Mouse (Mus musculus): ENCODE results near the gene Unc50. TPM values are rescaled to one million over a fixed set of nuclear protein-coding genes. Genes with fewer than 3 reads are reported as not detected.

The Unc50 gene
- polyA plus RNA-seq, 1 experiment from 2014 or later, result 131 TPM

GRCm38 (mm10) chr1:37457546-37457945 lies 27.6 kb downstream of the Unc50 start:
- Histone ChIP-seq H3K4me2 (replicated peaks) (no peak overlapping the region), H3K4me1 (replicated peaks) (no peaks in the 10 kb centered on the region), H3K9me3 (no peaks in the 10 kb centered on the region), H3K36me3 (0 out of 2 replicates have a peak, but pooled peaks cover 3% of the 10 kb centered on the region), H3K27ac (no peak overlapping the region), H3K4me3 (replicated peaks) (no peak overlapping the region), H3K27me3 (no peaks in the 10 kb centered on the region), H3K9ac (replicated peaks) (no peak overlapping the region)
- no peak for ATAC-seq
- WGBS, result 89% methylated on average over 7 of the region's 7 CpGs

- Histone ChIP-seq H3K27me3 (no peaks in the 10 kb centered on the region), H3K4me1 (replicated peaks) (no peaks in the 10 kb centered on the region), H3K4me2 (replicated peaks) (no peak overlapping the region), H3K27ac (no peak overlapping the region), H3K36me3 (no peaks in the 10 kb centered on the region), H3K9me3 (no peaks in the 10 kb centered on the region), H3K4me3 (replicated peaks) (no peak overlapping the region), H3K9ac (replicated peaks) (no peak overlapping the region)
- no peak for ATAC-seq
- 92% methylated on average over 10 of the region's 10 CpGs for WGBS
These were observed 35.0 kb downstream of the Unc50 start for GRCm38 (mm10) chr1:37464878-37465452.

GRCm38 (mm10) chr1:37466322-37466995 lies 36.5 kb downstream of the Unc50 start:
- H3K4me2 ChIP-seq (replicated peaks), result no peak overlapping the region
- no peak overlapping the region for H3K27ac ChIP-seq
- H3K36me3 ChIP-seq, result no peaks in the 10 kb centered on the region
- ATAC-seq, result no peak
- no peak overlapping the region for H3K4me3 ChIP-seq (replicated peaks)
- no peaks in the 10 kb centered on the region for H3K9me3 ChIP-seq
- 86% methylated on average over 3 of the region's 3 CpGs for WGBS
- no peaks in the 10 kb centered on the region for H3K4me1 ChIP-seq (replicated peaks)
- H3K27me3 ChIP-seq, result no peaks in the 10 kb centered on the region
- H3K9ac ChIP-seq (replicated peaks), result no peak overlapping the region

- no peak overlapping the region for H3K27ac ChIP-seq
- no peak for ATAC-seq
- 84% methylated on average over 4 of the region's 4 CpGs for WGBS
- H3K4me1 ChIP-seq (replicated peaks), result no peaks in the 10 kb centered on the region
- no peaks in the 10 kb centered on the region for H3K9me3 ChIP-seq
- H3K9ac ChIP-seq (replicated peaks), result no peak overlapping the region
- H3K36me3 ChIP-seq, result no peaks in the 10 kb centered on the region
- no peak overlapping the region for H3K4me3 ChIP-seq (replicated peaks)
- H3K27me3 ChIP-seq, result no peaks in the 10 kb centered on the region
- H3K4me2 ChIP-seq (replicated peaks), result no peak overlapping the region
These were observed 37.9 kb downstream of the Unc50 start for GRCm38 (mm10) chr1:37467806-37468205.

GRCm38 (mm10) chr1:37469007-37469406 lies 39.1 kb downstream of the Unc50 start:
- Histone ChIP-seq H3K9ac (replicated peaks) (no peak overlapping the region), H3K4me1 (replicated peaks) (no peaks in the 10 kb centered on the region), H3K9me3 (no peaks in the 10 kb centered on the region), H3K27me3 (no peaks in the 10 kb centered on the region), H3K4me2 (replicated peaks) (no peak overlapping the region), H3K27ac (no peak overlapping the region), H3K36me3 (no peaks in the 10 kb centered on the region), H3K4me3 (replicated peaks) (no peak overlapping the region)
- WGBS, result 94% methylated on average over 5 of the region's 5 CpGs
- ATAC-seq, result no peak

- H3K27ac ChIP-seq, result no peak overlapping the region
- H3K27me3 ChIP-seq, result no peaks in the 10 kb centered on the region
- ATAC-seq, result no peak
- 84% methylated on average over 6 of the region's 6 CpGs for WGBS
- no peak overlapping the region for H3K4me2 ChIP-seq (replicated peaks)
- no peaks in the 10 kb centered on the region for H3K9me3 ChIP-seq
- H3K9ac ChIP-seq (replicated peaks), result no peak overlapping the region
- H3K4me1 ChIP-seq (replicated peaks), result no peaks in the 10 kb centered on the region
- no peak overlapping the region for H3K4me3 ChIP-seq (replicated peaks)
- H3K36me3 ChIP-seq, result no peaks in the 10 kb centered on the region
These were observed 41.5 kb downstream of the Unc50 start for GRCm38 (mm10) chr1:37471179-37472148.

- no peak overlapping the region for H3K4me3 ChIP-seq (replicated peaks)
- ATAC-seq, result no peak
- WGBS, result 92% methylated on average over 10 of the region's 10 CpGs
These were observed 43.3 kb downstream of the Unc50 start for GRCm38 (mm10) chr1:37473251-37473650.

GRCm38 (mm10) chr1:37474046-37474445 lies 44.1 kb downstream of the Unc50 start:
- no peaks in the 10 kb centered on the region for H3K27me3 ChIP-seq
- ATAC-seq, result no peak
- 81% methylated on average over 8 of the region's 8 CpGs for WGBS
- no peak overlapping the region for H3K27ac ChIP-seq
- no peak overlapping the region for H3K4me2 ChIP-seq (replicated peaks)
- no peak overlapping the region for H3K9ac ChIP-seq (replicated peaks)
- no peaks in the 10 kb centered on the region for H3K4me1 ChIP-seq (replicated peaks)
- H3K36me3 ChIP-seq, result no peaks in the 10 kb centered on the region
- H3K9me3 ChIP-seq, result no peaks in the 10 kb centered on the region
- no peak overlapping the region for H3K4me3 ChIP-seq (replicated peaks)

More at GRCm38 (mm10) chr1:37473251-37473650, 43.3 kb downstream of the Unc50 start:
- Histone ChIP-seq H3K27ac (no peak overlapping the region), H3K9ac (replicated peaks) (no peak overlapping the region), H3K4me2 (replicated peaks) (no peak overlapping the region), H3K9me3 (no peaks in the 10 kb centered on the region), H3K36me3 (no peaks in the 10 kb centered on the region), H3K4me1 (replicated peaks) (no peaks in the 10 kb centered on the region), H3K27me3 (no peaks in the 10 kb centered on the region)

- Histone ChIP-seq H3K9me3 (no peaks in the 10 kb centered on the region), H3K4me2 (replicated peaks) (no peak overlapping the region), H3K27me3 (no peaks in the 10 kb centered on the region), H3K4me3 (replicated peaks) (no peak overlapping the region), H3K9ac (replicated peaks) (no peak overlapping the region), H3K36me3 (no peaks in the 10 kb centered on the region), H3K27ac (no peak overlapping the region), H3K4me1 (replicated peaks) (no peaks in the 10 kb centered on the region)
- no peak for ATAC-seq
- WGBS, result 89% methylated on average over 6 of the region's 6 CpGs
These were observed 44.8 kb downstream of the Unc50 start for GRCm38 (mm10) chr1:37474634-37475190.

- WGBS, result 96% methylated on average over 3 of the region's 3 CpGs
- Histone ChIP-seq H3K4me1 (replicated peaks) (no peaks in the 10 kb centered on the region), H3K36me3 (no peaks in the 10 kb centered on the region), H3K27me3 (no peaks in the 10 kb centered on the region), H3K9me3 (no peaks in the 10 kb centered on the region), H3K9ac (replicated peaks) (no peak overlapping the region), H3K27ac (no peak overlapping the region), H3K4me2 (replicated peaks) (no peak overlapping the region), H3K4me3 (replicated peaks) (no peak overlapping the region)
- no peak for ATAC-seq
These were observed 45.4 kb downstream of the Unc50 start for GRCm38 (mm10) chr1:37475312-37475711.

- no peak overlapping the region for H3K4me2 ChIP-seq (replicated peaks)
- 95% methylated on average over 5 of the region's 5 CpGs for WGBS
- H3K4me1 ChIP-seq (replicated peaks), result no peaks in the 10 kb centered on the region
- no peaks in the 10 kb centered on the region for H3K36me3 ChIP-seq
- no peaks in the 10 kb centered on the region for H3K27me3 ChIP-seq
- H3K9ac ChIP-seq (replicated peaks), result no peak overlapping the region
- H3K4me3 ChIP-seq (replicated peaks), result no peak overlapping the region
- no peak overlapping the region for H3K27ac ChIP-seq
- H3K9me3 ChIP-seq, result no peaks in the 10 kb centered on the region
- ATAC-seq, result no peak
These were observed 47.3 kb downstream of the Unc50 start for GRCm38 (mm10) chr1:37477250-37477649.

- Histone ChIP-seq H3K27me3 (no peaks in the 10 kb centered on the region), H3K36me3 (no peaks in the 10 kb centered on the region), H3K4me3 (replicated peaks) (no peak overlapping the region), H3K9me3 (no peaks in the 10 kb centered on the region), H3K27ac (no peak overlapping the region), H3K4me2 (replicated peaks) (no peak overlapping the region), H3K4me1 (replicated peaks) (no peaks in the 10 kb centered on the region), H3K9ac (replicated peaks) (no peak overlapping the region)
- 80% methylated on average over 5 of the region's 5 CpGs for WGBS
- no peak for ATAC-seq
These were observed 48.0 kb downstream of the Unc50 start for GRCm38 (mm10) chr1:37477928-37478327.
